Comparison of ENCODE assay signal across 12 mouse cellular contexts in genomic region chr3:65581596-65581995, GRCm38 (mm10). TPM values are rescaled to one million over a fixed set of nuclear protein-coding genes. Genes with fewer than 3 reads are reported as not detected.
DNase-seq lines count a peak whose midpoint lies in the region; ATAC-seq and TF ChIP-seq lines count a peak whose summit lies in the region.
"Had no signal": no experiment of that assay in that cellular context is flagged by ENCODE, and none has a peak within 500 bp of the region (broad histone marks: within the 10 kb centered on the region; RNA-seq: fewer than 3 reads in every experiment).

No protein-coding gene starts in this region.

- H3K4me3 ChIP-seq in layer of hippocampus, adult 2 months: no peak overlapping the region
- no peak overlapping the region for H3K4me3 ChIP-seq in intestine, embryonic 16.5 days (ENCODE audit: low read length)
- H3K4me3 ChIP-seq: limb, embryonic 12.5 days; midbrain, embryonic 15.5 days had no signal

- H3K36me3 ChIP-seq in intestine, embryonic 16.5 days (ENCODE audit: control insufficient read depth, insufficient read depth, low read length): no peaks in the 10 kb centered on the region
- H3K36me3 ChIP-seq: limb, embryonic 12.5 days; midbrain, embryonic 15.5 days had no signal

- 69% methylated on average over 4 of the region's 4 CpGs for WGBS in intestine, embryonic 16.5 days

- no peak for ATAC-seq in intestine, embryonic 16.5 days
- ATAC-seq: activated CD4-positive, CD25-positive, alpha-beta regulatory T cell, adult 4 months; midbrain, embryonic 15.5 days had no signal

- no peak overlapping the region for H3K27ac ChIP-seq in layer of hippocampus, adult 2 months
- H3K27ac ChIP-seq in intestine, embryonic 16.5 days (ENCODE audit: low read length): no peak overlapping the region
- H3K27ac ChIP-seq: hindbrain, embryonic 14.5 days; limb, embryonic 12.5 days; midbrain, embryonic 15.5 days had no signal

- no peaks in the 10 kb centered on the region for H3K9me3 ChIP-seq in intestine, embryonic 16.5 days (ENCODE audit: control insufficient read depth, low read length)
- H3K9me3 ChIP-seq: limb, embryonic 12.5 days; midbrain, embryonic 15.5 days had no signal

- peak; percentile 80 for DNase-seq in 3T3-L1 (ENCODE audit: low read depth, low spot score)
- peak; percentile 25 for DNase-seq in A20 (ENCODE audit: low read depth, low spot score)
- DNase-seq in adrenal gland, adult 18-20 months (ENCODE audit: low spot score in 2 of 2): peak; percentile 45 to 63
- peak; percentile 18 to 25 for DNase-seq in cerebellum, postnatal 14 days
- DNase-seq in spleen, adult 18-20 months: no peak
- no peak for DNase-seq in layer of hippocampus, adult 2 months (ENCODE audit: low spot score in 2 of 2)
- DNase-seq: lung, postnatal 10 days had no signal

- no peak overlapping the region for H3K4me2 ChIP-seq in intestine, embryonic 16.5 days (ENCODE audit: low read depth, low read length)
- H3K4me2 ChIP-seq: hindbrain, embryonic 14.5 days; limb, embryonic 12.5 days; midbrain, embryonic 15.5 days had no signal

- no peak for TF ChIP-seq CTCF in layer of hippocampus, adult 2 months (conservative IDR thresholded peaks at IDR 0.05)

- H3K4me1 ChIP-seq in intestine, embryonic 16.5 days (ENCODE audit: control insufficient read depth, insufficient read depth, low read length): peaks cover 6% of the 10 kb centered on the region; the same call in 1 of the 2 replicates

- no peaks in the 10 kb centered on the region for H3K27me3 ChIP-seq in intestine, embryonic 16.5 days (replicated peaks; ENCODE audit: control insufficient read depth, insufficient read depth, low read length)
- H3K27me3 ChIP-seq: limb, embryonic 12.5 days; midbrain, embryonic 15.5 days had no signal

- H3K9ac ChIP-seq in intestine, embryonic 16.5 days (ENCODE audit: low read depth, low read length): no peak overlapping the region
- H3K9ac ChIP-seq: hindbrain, embryonic 14.5 days; limb, embryonic 12.5 days; midbrain, embryonic 15.5 days had no signal

RNA-seq across cellular contexts. Expression of gene Tiparp, which starts 53.4 kb away (rescaled TPM):
- 10 to 100 TPM; 13.8 to 21.6 TPM for total RNA-seq in adrenal gland, adult 18-20 months (2021)
- 10 to 100 TPM; 14.7 to 16.9 TPM for total RNA-seq in layer of hippocampus, adult 2 months (2021)
- polyA plus RNA-seq in intestine, embryonic 16.5 days (2015; fragmentation: Nextera tagmentation; extraction: Ambion mirVana): 39.5 and 41.9 TPM in 2 replicates

Comparison
In these comparisons a context has a peak if more than half of its experiments do, and no peak if none do; other contexts are left out.
1. DNase-seq: peak in 3T3-L1 (single experiment), A20 (single experiment), adrenal gland, adult 18-20 months (2 of 2) and cerebellum, postnatal 14 days (2 of 2); none in spleen, adult 18-20 months (0 of 2) and layer of hippocampus, adult 2 months (0 of 2).